In the genomic region with DNA sequence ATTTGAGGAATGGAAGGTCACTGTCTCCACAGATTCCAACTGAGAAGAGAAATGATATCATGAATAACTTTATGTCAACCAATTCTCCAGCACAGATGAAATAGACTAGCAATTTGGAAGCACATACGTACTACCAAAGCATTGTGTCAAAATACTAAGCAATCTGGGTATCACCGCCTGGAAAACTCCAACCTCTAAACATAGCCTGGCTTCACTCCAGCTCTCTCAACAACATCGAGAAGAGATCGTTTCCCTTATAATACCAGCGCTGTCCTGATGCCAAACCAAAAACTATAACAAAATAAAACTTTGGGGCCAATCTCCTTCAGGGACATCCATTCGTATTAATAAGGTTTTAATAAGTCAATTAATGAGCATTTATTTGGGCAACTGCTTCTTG, we compare ENCODE assay signal across 31 mouse cellular contexts.
DNase-seq lines count a peak whose midpoint lies in the region; ATAC-seq and TF ChIP-seq lines count a peak whose summit lies in the region.
"Had no signal": no experiment of that assay in that cellular context is flagged by ENCODE, and none has a peak within 500 bp of the region (broad histone marks: within the 10 kb centered on the region; RNA-seq: fewer than 3 reads in every experiment).

No protein-coding gene starts in this region.

- no peak overlapping the region for H3K4me3 ChIP-seq in layer of hippocampus, adult 2 months
- H3K4me3 ChIP-seq in kidney, embryonic 15.5 days (replicated peaks): no peak overlapping the region
- H3K4me3 ChIP-seq: embryonic facial prominence, embryonic 10.5 days; embryonic facial prominence, embryonic 15.5 days; forebrain, embryonic 12.5 days; gastrocnemius, adult 2 months; hindbrain, embryonic 12.5 days; intestine, embryonic 15.5 days; limb, embryonic 13.5 days had no signal

- no peak for TF ChIP-seq CTCF in layer of hippocampus, adult 2 months (conservative IDR thresholded peaks at IDR 0.05)

- H3K9me3 ChIP-seq in kidney, embryonic 15.5 days (replicated peaks): no peaks in the 10 kb centered on the region
- H3K9me3 ChIP-seq: embryonic facial prominence, embryonic 10.5 days; embryonic facial prominence, embryonic 15.5 days; forebrain, embryonic 12.5 days; hindbrain, embryonic 12.5 days; intestine, embryonic 15.5 days; limb, embryonic 13.5 days had no signal

- no peaks in the 10 kb centered on the region for H3K36me3 ChIP-seq in kidney, embryonic 15.5 days
- H3K36me3 ChIP-seq: embryonic facial prominence, embryonic 10.5 days; embryonic facial prominence, embryonic 15.5 days; forebrain, embryonic 12.5 days; hindbrain, embryonic 12.5 days; intestine, embryonic 15.5 days; limb, embryonic 13.5 days had no signal

- H3K4me1 ChIP-seq in kidney, embryonic 15.5 days: no peaks in the 10 kb centered on the region
- H3K4me1 ChIP-seq: embryonic facial prominence, embryonic 10.5 days; embryonic facial prominence, embryonic 15.5 days; forebrain, embryonic 12.5 days; hindbrain, embryonic 12.5 days; intestine, embryonic 15.5 days had no signal

- peak; percentile 28 for DNase-seq in layer of hippocampus, adult 11-12 months (ENCODE audit: low spot score)
- no peak for DNase-seq in layer of hippocampus, postnatal 10 days (ENCODE audit: low spot score in 2 of 2)
- DNase-seq in lung, postnatal 36 days: peak; percentile 8
- no peak for DNase-seq in lung, adult 18-20 months
- DNase-seq in layer of hippocampus, adult 2 months (ENCODE audit: low spot score in 2 of 2): peak; percentile 25 to 48
- no peak for DNase-seq in thymus, postnatal 25 days
- DNase-seq: adrenal gland, postnatal 36 days; cerebellum, adult 8-10 months; cerebellum, postnatal 25 days; gastrocnemius, adult 2 months; gastrocnemius, postnatal 36 days; heart, adult 18-20 months; heart, postnatal 36 days; kidney, adult 2 months; kidney, postnatal 4 days; lung, postnatal 14 days; thymus, postnatal 14 days had no signal

- no peak overlapping the region for H3K27ac ChIP-seq in layer of hippocampus, adult 2 months
- H3K27ac ChIP-seq in kidney, embryonic 15.5 days: no peak overlapping the region
- H3K27ac ChIP-seq: embryonic facial prominence, embryonic 10.5 days; embryonic facial prominence, embryonic 15.5 days; forebrain, embryonic 12.5 days; gastrocnemius, adult 2 months; hindbrain, embryonic 12.5 days; hindbrain, postnatal 0 days; intestine, embryonic 15.5 days; kidney, postnatal 0 days; limb, embryonic 13.5 days had no signal

- WGBS in kidney, embryonic 15.5 days: 90% methylated on average over 6 of the region's 6 CpGs

- no peak overlapping the region for H3K9ac ChIP-seq in kidney, embryonic 15.5 days
- H3K9ac ChIP-seq: embryonic facial prominence, embryonic 15.5 days; forebrain, embryonic 12.5 days; hindbrain, embryonic 12.5 days; intestine, embryonic 15.5 days; limb, embryonic 13.5 days had no signal

- no peaks in the 10 kb centered on the region for H3K27me3 ChIP-seq in kidney, embryonic 15.5 days
- H3K27me3 ChIP-seq: embryonic facial prominence, embryonic 15.5 days; forebrain, embryonic 12.5 days; hindbrain, embryonic 12.5 days; intestine, embryonic 15.5 days had no signal

- no peak overlapping the region for H3K4me2 ChIP-seq in kidney, embryonic 15.5 days
- H3K4me2 ChIP-seq: embryonic facial prominence, embryonic 15.5 days; forebrain, embryonic 12.5 days; heart, embryonic 11.5 days; hindbrain, embryonic 12.5 days; intestine, embryonic 15.5 days; limb, embryonic 13.5 days; liver, embryonic 11.5 days; midbrain, embryonic 11.5 days had no signal

- ATAC-seq in kidney, embryonic 15.5 days (replicated peaks; ENCODE audit: low FRiP score): no peak
- ATAC-seq: CD4-positive, CD25-positive, alpha-beta regulatory T cell, adult 4 months; hindbrain, postnatal 0 days; intestine, embryonic 15.5 days; midbrain, embryonic 16.5 days had no signal

Comparison
In these comparisons a context has a peak if more than half of its experiments do, and no peak if none do; other contexts are left out.
1. DNase-seq: peak in layer of hippocampus, adult 11-12 months (single experiment), lung, postnatal 36 days (single experiment) and layer of hippocampus, adult 2 months (2 of 2); none in layer of hippocampus, postnatal 10 days (0 of 2), lung, adult 18-20 months (0 of 2) and thymus, postnatal 25 days (single experiment).